Mouse (Mus musculus) liver, postnatal 0 days (tissue): ENCODE measurements around the gene Sinhcaf.
A peak's percentile ranks its signal among the peaks of the same experiment; 100 is the strongest.

Source experiments
- CTCF ChIP-seq: sonication (generic); IDR thresholded peaks from 2 replicates; pipeline ENCODE4 v1.5.1; 2016; ENCODE audit warnings: antibody characterized with exemption, low read depth
- EP300 ChIP-seq: IDR thresholded peaks from 2 replicates; pipeline ENCODE4 v1.6.1; 2016; ENCODE audit warnings: antibody characterized with exemption, low read depth, mild to moderate bottlenecking

GRCm38 (mm10) chr6:148942406-148942805, 3.9 kb downstream of the Sinhcaf start:
- TF ChIP-seq CTCF (0 out of 2 replicates have a peak, but pooled peaks have one; percentile 16), EP300 (no peak)
